Mouse (Mus musculus): Measurements from ENCODE around the gene Olfr606. TPM values are rescaled to one million over a fixed set of nuclear protein-coding genes. Genes with fewer than 3 reads are reported as not detected.

The Olfr606 gene
- polyA plus RNA-seq (2014; fragmentation: Illumina TruSeq; extraction: RNeasy Lipid Tissue Mini Kit (QIAGEN cat#74804); ENCODE audit: low read depth, low replicate concordance): not detected

DNA sequence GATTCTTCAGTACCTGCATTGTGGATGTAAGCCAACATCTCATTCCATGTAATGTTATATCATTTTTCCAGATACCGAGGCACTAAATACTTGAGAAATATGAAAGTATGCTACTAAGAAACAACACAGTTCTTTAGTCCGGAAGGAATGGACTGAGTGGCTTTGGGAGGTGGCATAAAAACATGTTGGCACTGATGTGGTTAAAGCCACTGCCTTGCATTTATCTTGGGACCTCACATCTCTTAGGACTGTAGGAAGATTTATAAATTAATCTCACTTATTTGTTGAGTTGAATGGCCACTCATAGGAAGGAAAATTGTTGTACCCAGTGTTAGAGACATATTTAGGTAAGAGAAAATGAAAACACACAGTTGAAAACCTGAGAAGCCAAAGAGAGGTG is at the start of gene Olfr606:
TSS of gene Olfr606 (plus strand) at position 301 of the 400 bp plus-strand sequence.

GRCm38 (mm10) chr7:103414772-103415171 is 34.1 kb upstream of the Olfr606 start, which contains the start of gene Usp17lc:
Usp17lc (plus strand) TSS chr7:103415072.

GRCm38 (mm10) chr7:103445339-103445738 is 3.5 kb upstream of the Olfr606 start, which contains the start of gene Olfr605:
Olfr605 (minus strand) TSS chr7:103445439.

DNA sequence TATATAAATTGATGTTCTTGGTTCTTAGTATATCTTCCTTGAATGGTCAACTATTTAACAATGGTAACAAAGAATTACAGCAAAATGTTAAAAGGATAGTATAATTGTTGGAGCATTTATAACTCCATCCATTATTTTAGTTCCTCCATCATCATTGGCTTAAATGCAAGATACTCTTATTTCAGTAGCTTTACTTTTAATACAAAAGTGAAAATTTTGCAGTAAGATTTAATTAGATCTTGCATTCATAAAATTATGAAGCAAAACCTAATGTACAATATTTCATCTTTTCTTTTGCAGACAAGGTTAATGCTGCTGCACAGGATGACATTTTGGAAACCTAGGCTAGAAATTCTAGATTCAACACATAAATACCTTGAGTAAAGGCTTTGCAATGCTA is 20.7 kb downstream of the Olfr606 start, which contains the start of gene Olfr608:
TSS of gene Olfr608 (plus strand) at position 301 of the 400 bp plus-strand sequence.

GRCm38 (mm10) chr7:103497962-103498361 is 49.1 kb downstream of the Olfr606 start, which contains the start of gene Olfr609:
Olfr609 (minus strand) TSS chr7:103498062.

Other genes with a start within 250 kb of the Olfr606 start
- not detected for gene Olfr593, start 237.2 kb upstream of the Olfr606 start, polyA plus RNA-seq (2014; fragmentation: Illumina TruSeq; extraction: RNeasy Lipid Tissue Mini Kit (QIAGEN cat#74804); ENCODE audit: low read depth, low replicate concordance)
- gene Olfr594, start 232.1 kb upstream of the Olfr606 start, polyA plus RNA-seq (2014; fragmentation: Illumina TruSeq; extraction: RNeasy Lipid Tissue Mini Kit (QIAGEN cat#74804); ENCODE audit: low read depth, low replicate concordance): not detected
- gene Usp17ld, start 196.5 kb upstream of the Olfr606 start, polyA plus RNA-seq (2014; fragmentation: Illumina TruSeq; extraction: RNeasy Lipid Tissue Mini Kit (QIAGEN cat#74804); ENCODE audit: low read depth, low replicate concordance): not detected
- not detected for gene Olfr596, start 143.4 kb upstream of the Olfr606 start, polyA plus RNA-seq (2014; fragmentation: Illumina TruSeq; extraction: RNeasy Lipid Tissue Mini Kit (QIAGEN cat#74804); ENCODE audit: low read depth, low replicate concordance)
- gene Olfr597, start 132.7 kb upstream of the Olfr606 start, polyA plus RNA-seq (2014; fragmentation: Illumina TruSeq; extraction: RNeasy Lipid Tissue Mini Kit (QIAGEN cat#74804); ENCODE audit: low read depth, low replicate concordance): not detected
- not detected for gene Olfr598, start 125.5 kb upstream of the Olfr606 start, polyA plus RNA-seq (2014; fragmentation: Illumina TruSeq; extraction: RNeasy Lipid Tissue Mini Kit (QIAGEN cat#74804); ENCODE audit: low read depth, low replicate concordance)
- not detected for gene Olfr599, start 113.1 kb upstream of the Olfr606 start, polyA plus RNA-seq (2014; fragmentation: Illumina TruSeq; extraction: RNeasy Lipid Tissue Mini Kit (QIAGEN cat#74804); ENCODE audit: low read depth, low replicate concordance)
- not detected for gene Olfr600, start 99.4 kb upstream of the Olfr606 start, polyA plus RNA-seq (2014; fragmentation: Illumina TruSeq; extraction: RNeasy Lipid Tissue Mini Kit (QIAGEN cat#74804); ENCODE audit: low read depth, low replicate concordance)
- gene Olfr601, start 86.4 kb upstream of the Olfr606 start, polyA plus RNA-seq (2014; fragmentation: Illumina TruSeq; extraction: RNeasy Lipid Tissue Mini Kit (QIAGEN cat#74804); ENCODE audit: low read depth, low replicate concordance): not detected
- not detected for gene Olfr603, start 62.9 kb upstream of the Olfr606 start, polyA plus RNA-seq (2014; fragmentation: Illumina TruSeq; extraction: RNeasy Lipid Tissue Mini Kit (QIAGEN cat#74804); ENCODE audit: low read depth, low replicate concordance)
- gene Usp17lc, start 34.0 kb upstream of the Olfr606 start, polyA plus RNA-seq (2014; fragmentation: Illumina TruSeq; extraction: RNeasy Lipid Tissue Mini Kit (QIAGEN cat#74804); ENCODE audit: low read depth, low replicate concordance): not detected
- gene Olfr605, start 3.6 kb upstream of the Olfr606 start, polyA plus RNA-seq (2014; fragmentation: Illumina TruSeq; extraction: RNeasy Lipid Tissue Mini Kit (QIAGEN cat#74804); ENCODE audit: low read depth, low replicate concordance): not detected
- not detected for gene Olfr607, start 15.1 kb downstream of the Olfr606 start, polyA plus RNA-seq (2014; fragmentation: Illumina TruSeq; extraction: RNeasy Lipid Tissue Mini Kit (QIAGEN cat#74804); ENCODE audit: low read depth, low replicate concordance)
- not detected for gene Olfr608, start 20.8 kb downstream of the Olfr606 start, polyA plus RNA-seq (2014; fragmentation: Illumina TruSeq; extraction: RNeasy Lipid Tissue Mini Kit (QIAGEN cat#74804); ENCODE audit: low read depth, low replicate concordance)
- not detected for gene Olfr609, start 49.0 kb downstream of the Olfr606 start, polyA plus RNA-seq (2014; fragmentation: Illumina TruSeq; extraction: RNeasy Lipid Tissue Mini Kit (QIAGEN cat#74804); ENCODE audit: low read depth, low replicate concordance)
- gene Olfr610, start 63.1 kb downstream of the Olfr606 start, polyA plus RNA-seq (2014; fragmentation: Illumina TruSeq; extraction: RNeasy Lipid Tissue Mini Kit (QIAGEN cat#74804); ENCODE audit: low read depth, low replicate concordance): not detected
- gene Olfr611, start 71.8 kb downstream of the Olfr606 start, polyA plus RNA-seq (2014; fragmentation: Illumina TruSeq; extraction: RNeasy Lipid Tissue Mini Kit (QIAGEN cat#74804); ENCODE audit: low read depth, low replicate concordance): not detected
- not detected for gene Olfr612, start 93.7 kb downstream of the Olfr606 start, polyA plus RNA-seq (2014; fragmentation: Illumina TruSeq; extraction: RNeasy Lipid Tissue Mini Kit (QIAGEN cat#74804); ENCODE audit: low read depth, low replicate concordance)
- not detected for gene Olfr613, start 99.0 kb downstream of the Olfr606 start, polyA plus RNA-seq (2014; fragmentation: Illumina TruSeq; extraction: RNeasy Lipid Tissue Mini Kit (QIAGEN cat#74804); ENCODE audit: low read depth, low replicate concordance)
- gene Olfr615, start 107.0 kb downstream of the Olfr606 start, polyA plus RNA-seq (2014; fragmentation: Illumina TruSeq; extraction: RNeasy Lipid Tissue Mini Kit (QIAGEN cat#74804); ENCODE audit: low read depth, low replicate concordance): not detected
- 0.38 TPM for gene Olfr616, start 120.1 kb downstream of the Olfr606 start, polyA plus RNA-seq (2014; fragmentation: Illumina TruSeq; extraction: RNeasy Lipid Tissue Mini Kit (QIAGEN cat#74804); ENCODE audit: low read depth, low replicate concordance)
- gene Olfr617, start 124.0 kb downstream of the Olfr606 start, polyA plus RNA-seq (2014; fragmentation: Illumina TruSeq; extraction: RNeasy Lipid Tissue Mini Kit (QIAGEN cat#74804); ENCODE audit: low read depth, low replicate concordance): not detected
- not detected for gene Olfr618, start 141.1 kb downstream of the Olfr606 start, polyA plus RNA-seq (2014; fragmentation: Illumina TruSeq; extraction: RNeasy Lipid Tissue Mini Kit (QIAGEN cat#74804); ENCODE audit: low read depth, low replicate concordance)
- gene Olfr619, start 151.5 kb downstream of the Olfr606 start, polyA plus RNA-seq (2014; fragmentation: Illumina TruSeq; extraction: RNeasy Lipid Tissue Mini Kit (QIAGEN cat#74804); ENCODE audit: low read depth, low replicate concordance): not detected
- not detected for gene Olfr620, start 163.5 kb downstream of the Olfr606 start, polyA plus RNA-seq (2014; fragmentation: Illumina TruSeq; extraction: RNeasy Lipid Tissue Mini Kit (QIAGEN cat#74804); ENCODE audit: low read depth, low replicate concordance)
- gene Olfr622, start 193.7 kb downstream of the Olfr606 start, polyA plus RNA-seq (2014; fragmentation: Illumina TruSeq; extraction: RNeasy Lipid Tissue Mini Kit (QIAGEN cat#74804); ENCODE audit: low read depth, low replicate concordance): not detected
- not detected for gene Olfr623, start 214.7 kb downstream of the Olfr606 start, polyA plus RNA-seq (2014; fragmentation: Illumina TruSeq; extraction: RNeasy Lipid Tissue Mini Kit (QIAGEN cat#74804); ENCODE audit: low read depth, low replicate concordance)
- gene Olfr624, start 222.1 kb downstream of the Olfr606 start, polyA plus RNA-seq (2014; fragmentation: Illumina TruSeq; extraction: RNeasy Lipid Tissue Mini Kit (QIAGEN cat#74804); ENCODE audit: low read depth, low replicate concordance): 0.06 TPM
- gene Olfr625-ps1, start 233.7 kb downstream of the Olfr606 start, polyA plus RNA-seq (2014; fragmentation: Illumina TruSeq; extraction: RNeasy Lipid Tissue Mini Kit (QIAGEN cat#74804); ENCODE audit: low read depth, low replicate concordance): not detected

All from testis, adult 10 weeks (tissue).